Mouse (Mus musculus): Measurements from ENCODE around the gene Oxsr1. TPM values are rescaled to one million over a fixed set of nuclear protein-coding genes. Genes with fewer than 3 reads are reported as not detected.
"Not testable (repeated sequence)": the region's sequence is repeated elsewhere in the genome, so short reads cannot be mapped to it uniquely, and the experiment has no call there.

Gene Oxsr1
- total and polyA plus RNA-seq, 2 experiments from 2014 or later: 9.6 to 41.0 TPM

- TF ChIP-seq CTCF (IDR thresholded peaks at IDR 0.05; ENCODE audit: low read depth): no peak
- no peak overlapping the region for H3K9ac ChIP-seq (replicated peaks; ENCODE audit: low read length)
- no peak overlapping the region for H3K4me3 ChIP-seq (ENCODE audit: low read length)
- no peaks in the 10 kb centered on the region for H3K27me3 ChIP-seq (ENCODE audit: insufficient read depth, low read length)
- DNase-seq (ENCODE audit: low spot score) (no peak), ATAC-seq (no peak)
- H3K27ac ChIP-seq: no peak overlapping the region
- peaks cover 36% of the 10 kb centered on the region; the same call in 1 of the 2 replicates for H3K36me3 ChIP-seq (ENCODE audit: insufficient read depth, low read length)
- H3K4me1 ChIP-seq (ENCODE audit: insufficient read depth, low read length): no peaks in the 10 kb centered on the region
- no peak overlapping the region for H3K4me2 ChIP-seq (ENCODE audit: low read depth, low read length)
- 79% methylated on average over 10 of the region's 10 CpGs for WGBS
- H3K9me3 ChIP-seq (ENCODE audit: low read length): no peaks in the 10 kb centered on the region
These were observed 81.8 kb downstream of the Oxsr1 start for GRCm38 (mm10) chr9:119240286-119240997.

GRCm38 (mm10) chr9:119239274-119239673 is 83.0 kb downstream of the Oxsr1 start:
- no peak for DNase-seq (ENCODE audit: low spot score)
- Histone ChIP-seq H3K4me2 (ENCODE audit: low read depth, low read length) (no peak overlapping the region), H3K4me3 (ENCODE audit: low read length) (no peak overlapping the region), H3K27ac (no peak overlapping the region), H3K9ac (replicated peaks; ENCODE audit: low read length) (no peak overlapping the region), H3K4me1 (ENCODE audit: insufficient read depth, low read length) (no peaks in the 10 kb centered on the region), H3K36me3 (ENCODE audit: insufficient read depth, low read length) (peaks cover 36% of the 10 kb centered on the region; the same call in 1 of the 2 replicates), H3K9me3 (ENCODE audit: low read length) (no peaks in the 10 kb centered on the region), H3K27me3 (ENCODE audit: insufficient read depth, low read length) (no peaks in the 10 kb centered on the region)
- WGBS: 98% methylated on average over 3 of the region's 3 CpGs
- TF ChIP-seq CTCF (IDR thresholded peaks at IDR 0.05; ENCODE audit: low read depth): no peak
- no peak for ATAC-seq

- TF ChIP-seq CTCF (IDR thresholded peaks at IDR 0.05; ENCODE audit: low read depth): no peak
- DNase-seq (ENCODE audit: low spot score): no peak
- WGBS: 92% methylated on average over 4 of the region's 4 CpGs
These were observed 83.4 kb downstream of the Oxsr1 start for GRCm38 (mm10) chr9:119238796-119239195.

GRCm38 (mm10) chr9:119231552-119231951 is 90.7 kb downstream of the Oxsr1 start:
- Histone ChIP-seq H3K27ac (no peak overlapping the region), H3K9me3 (ENCODE audit: low read length) (no peaks in the 10 kb centered on the region), H3K4me1 (ENCODE audit: insufficient read depth, low read length) (no peaks in the 10 kb centered on the region), H3K9ac (replicated peaks; ENCODE audit: low read length) (no peak overlapping the region), H3K36me3 (ENCODE audit: insufficient read depth, low read length) (0 out of 2 replicates have a peak, but pooled peaks cover 5% of the 10 kb centered on the region), H3K4me2 (ENCODE audit: low read depth, low read length) (no peak overlapping the region), H3K4me3 (ENCODE audit: low read length) (no peak overlapping the region), H3K27me3 (ENCODE audit: insufficient read depth, low read length) (no peaks in the 10 kb centered on the region)
- no peak for ATAC-seq
- WGBS: 93% methylated on average over 7 of the region's 7 CpGs
- no peak for DNase-seq (ENCODE audit: low spot score)
- TF ChIP-seq CTCF (IDR thresholded peaks at IDR 0.05; ENCODE audit: low read depth): no peak

More at GRCm38 (mm10) chr9:119238796-119239195, 83.4 kb downstream of the Oxsr1 start:
- ATAC-seq: no peak
- Histone ChIP-seq H3K27ac (no peak overlapping the region), H3K9me3 (ENCODE audit: low read length) (no peaks in the 10 kb centered on the region), H3K27me3 (ENCODE audit: insufficient read depth, low read length) (no peaks in the 10 kb centered on the region), H3K4me3 (ENCODE audit: low read length) (no peak overlapping the region), H3K4me2 (ENCODE audit: low read depth, low read length) (no peak overlapping the region), H3K4me1 (ENCODE audit: insufficient read depth, low read length) (no peaks in the 10 kb centered on the region), H3K9ac (replicated peaks; ENCODE audit: low read length) (no peak overlapping the region), H3K36me3 (ENCODE audit: insufficient read depth, low read length) (peaks cover 36% of the 10 kb centered on the region; the same call in 1 of the 2 replicates)

- Histone ChIP-seq H3K4me2 (ENCODE audit: low read depth, low read length) (no peak overlapping the region), H3K4me1 (ENCODE audit: insufficient read depth, low read length) (no peaks in the 10 kb centered on the region), H3K9ac (replicated peaks; ENCODE audit: low read length) (no peak overlapping the region), H3K27ac (no peak overlapping the region), H3K4me3 (ENCODE audit: low read length) (no peak overlapping the region), H3K9me3 (ENCODE audit: low read length) (no peaks in the 10 kb centered on the region), H3K36me3 (ENCODE audit: insufficient read depth, low read length) (0 out of 2 replicates have a peak, but pooled peaks cover 5% of the 10 kb centered on the region), H3K27me3 (ENCODE audit: insufficient read depth, low read length) (no peaks in the 10 kb centered on the region)
- no peak for TF ChIP-seq CTCF (IDR thresholded peaks at IDR 0.05; ENCODE audit: low read depth)
- WGBS: 97% methylated on average over 2 of the region's 2 CpGs
- DNase-seq (ENCODE audit: low spot score) (no peak), ATAC-seq (no peak)
These were observed 91.4 kb downstream of the Oxsr1 start for GRCm38 (mm10) chr9:119230829-119231228.

GRCm38 (mm10) chr9:119220249-119220648 is 102.0 kb downstream of the Oxsr1 start:
- H3K9ac ChIP-seq (replicated peaks; ENCODE audit: low read length): no peak overlapping the region
- DNase-seq (ENCODE audit: low spot score): no peak
- no peak for ATAC-seq
- H3K4me1 ChIP-seq (ENCODE audit: insufficient read depth, low read length): no peaks in the 10 kb centered on the region
- no peaks in the 10 kb centered on the region for H3K9me3 ChIP-seq (ENCODE audit: low read length)
- H3K4me2 ChIP-seq (ENCODE audit: low read depth, low read length): no peak overlapping the region
- H3K4me3 ChIP-seq (ENCODE audit: low read length): no peak overlapping the region
- TF ChIP-seq CTCF (IDR thresholded peaks at IDR 0.05; ENCODE audit: low read depth): no peak
- H3K27me3 ChIP-seq (ENCODE audit: insufficient read depth, low read length): no peaks in the 10 kb centered on the region
- no peak overlapping the region for H3K27ac ChIP-seq
- peaks cover 5% of the 10 kb centered on the region; the same call in 1 of the 2 replicates for H3K36me3 ChIP-seq (ENCODE audit: insufficient read depth, low read length)
- WGBS: 93% methylated on average over 4 of the region's 4 CpGs

- TF ChIP-seq CTCF (IDR thresholded peaks at IDR 0.05; ENCODE audit: low read depth): no peak
- Histone ChIP-seq H3K36me3 (ENCODE audit: insufficient read depth, low read length) (peaks cover 4% of the 10 kb centered on the region; the same call in 1 of the 2 replicates), H3K9me3 (ENCODE audit: low read length) (no peaks in the 10 kb centered on the region), H3K4me1 (ENCODE audit: insufficient read depth, low read length) (no peaks in the 10 kb centered on the region), H3K4me3 (ENCODE audit: low read length) (no peak overlapping the region), H3K27ac (no peak overlapping the region), H3K4me2 (ENCODE audit: low read depth, low read length) (no peak overlapping the region), H3K9ac (replicated peaks; ENCODE audit: low read length) (no peak overlapping the region), H3K27me3 (ENCODE audit: insufficient read depth, low read length) (no peaks in the 10 kb centered on the region)
- 87% methylated on average over 2 of the region's 2 CpGs for WGBS
- DNase-seq (ENCODE audit: low spot score) (no peak), ATAC-seq (no peak)
These were observed 102.6 kb downstream of the Oxsr1 start for GRCm38 (mm10) chr9:119219667-119220066.

GRCm38 (mm10) chr9:119215341-119215740 is 106.9 kb downstream of the Oxsr1 start:
- not testable (repeated sequence) for H3K4me1 ChIP-seq (ENCODE audit: insufficient read depth, low read length); H3K9me3 ChIP-seq (ENCODE audit: low read length); H3K27me3 ChIP-seq (ENCODE audit: insufficient read depth, low read length); H3K9ac ChIP-seq (replicated peaks; ENCODE audit: low read length); ATAC-seq; H3K4me2 ChIP-seq (ENCODE audit: low read depth, low read length); H3K36me3 ChIP-seq (ENCODE audit: insufficient read depth, low read length); H3K27ac ChIP-seq; DNase-seq (ENCODE audit: low spot score); H3K4me3 ChIP-seq (ENCODE audit: low read length)
- WGBS: 95% methylated on average over 2 of the region's 2 CpGs

Data from hindbrain, postnatal 0 days (tissue).